Mouse (Mus musculus) liver, adult 2 months (tissue): ENCODE data around the gene Rasgrp1. TPM values are rescaled to one million over a fixed set of nuclear protein-coding genes. Genes with fewer than 3 reads are reported as not detected.

Experiments
- DNase-seq: peaks from one replicate; pipeline ENCODE4 v3.0.0-alpha.2; 2011; ENCODE audit warnings: low read depth, low spot score; ENCODE audit errors: extremely low read depth
- H3K27ac ChIP-seq: fragments of 200-500 bp; replicated peaks from 2 replicates; pipeline ENCODE4 v1.5.1; 2012; ENCODE audit warnings: low read depth, mild to moderate bottlenecking, control low read depth, inconsistent platforms, low read length; ENCODE audit not compliant: insufficient read depth
- H3K27me3 ChIP-seq: fragments of 200-500 bp; 2 replicates; pipeline ENCODE4 v1.6.1; 2012; ENCODE audit warnings: mild to moderate bottlenecking, moderate library complexity, low read length, inconsistent platforms; ENCODE audit not compliant: control insufficient read depth, insufficient read depth
- H3K36me3 ChIP-seq: fragments of 200-500 bp; 2 replicates; pipeline ENCODE4 v1.6.1; 2012; ENCODE audit warnings: low read length, inconsistent platforms; ENCODE audit not compliant: control insufficient read depth, insufficient read depth
- H3K4me1 ChIP-seq: fragments of 200-500 bp; 2 replicates; pipeline ENCODE4 v1.6.1; 2011; ENCODE audit warnings: low read length; ENCODE audit not compliant: control insufficient read depth, insufficient read depth
- H3K4me3 ChIP-seq: fragments of 200-500 bp; 2 replicates; pipeline ENCODE4 v1.5.1; 2011; ENCODE audit warnings: low read depth, mild to moderate bottlenecking, control low read depth, low read length, moderate library complexity; ENCODE audit not compliant: insufficient read depth
- H3K79me2 ChIP-seq: fragments of 200-500 bp; 2 replicates; pipeline ENCODE4 v1.6.1; 2012; ENCODE audit warnings: inconsistent platforms, mild to moderate bottlenecking, low read length, moderate library complexity; ENCODE audit not compliant: control insufficient read depth, insufficient read depth
- H3K9ac ChIP-seq: fragments of 200-500 bp; 2 replicates; pipeline ENCODE4 v1.6.1; 2012; ENCODE audit warnings: low read depth, mild to moderate bottlenecking, control low read depth, inconsistent platforms, low read length
- CTCF ChIP-seq: fragments of 200-500 bp; IDR thresholded peaks from 2 replicates; pipeline ENCODE4 v1.5.1; 2011; ENCODE audit warnings: low read depth, low read length, control low read depth
- POLR2A ChIP-seq: fragments of 200-500 bp; IDR thresholded peaks from 2 replicates; pipeline ENCODE4 v1.6.1; 2011; ENCODE audit warnings: low read length, control low read depth; ENCODE audit not compliant: insufficient read depth; ENCODE audit errors: extremely low read depth
- WGBS: fragments of 180-500 bp; shearing (Covaris S2); methylation state at CpG from one replicate; pipeline ENCODE4 v1.1.7; 2018; 5-methylcytosine and 5-hydroxymethylcytosine counted together
- polyA plus RNA-seq: library from polyadenylated mRNA; depleted of rRNA; stranded (reverse); fragments of >200 nt; gene quantifications from 2 replicates; pipeline ENCODE4 v1.2.3, GENCODE M21; 2012
- total RNA-seq: library from RNA; depleted of rRNA; stranded (reverse); fragments of >200 nt; gene quantifications from 2 replicates; pipeline ENCODE4 v1.2.3, GENCODE M21; 2014

The Rasgrp1 gene
- total and polyA plus RNA-seq, 2 experiments = 0.93 to 1.5 TPM

DNA sequence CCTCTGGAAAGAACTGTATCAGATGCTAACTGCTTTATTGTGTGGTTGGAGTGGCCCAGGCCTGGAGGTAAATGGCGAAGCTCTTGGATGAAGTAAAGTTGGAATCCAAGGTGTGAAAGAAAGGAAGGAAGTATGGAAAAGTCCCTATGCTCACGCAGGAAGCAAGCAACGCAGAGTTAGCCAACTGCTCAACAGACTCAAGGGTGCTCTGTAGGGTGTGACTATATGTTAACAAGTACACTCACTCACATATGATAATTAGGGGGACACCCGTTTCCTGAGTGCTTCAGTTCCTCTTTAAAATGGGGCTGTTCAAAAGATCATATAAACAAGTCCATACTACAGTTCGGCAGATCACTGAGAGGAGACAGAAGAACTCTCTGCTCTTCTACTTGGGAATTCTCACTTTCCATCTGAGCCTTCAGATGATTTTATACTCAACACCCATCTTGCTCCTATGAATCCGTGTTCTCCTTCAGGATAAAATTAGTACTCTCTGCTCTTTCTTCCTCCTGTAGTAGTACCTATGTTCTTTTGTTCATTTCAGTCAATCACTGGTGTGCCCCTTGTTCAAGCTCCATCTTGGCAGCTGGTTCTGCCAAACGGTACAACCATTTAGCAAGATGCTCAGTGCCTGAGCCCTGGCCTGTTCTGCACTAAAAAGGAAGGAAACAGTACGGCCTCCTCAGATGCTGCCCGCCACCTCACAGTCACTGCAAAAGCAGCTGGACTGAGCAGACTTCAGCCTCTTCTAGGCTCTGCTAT, 14.1 kb downstream of the Rasgrp1 start:
- WGBS = 83% methylated on average over 9 of the region's 9 CpGs
- DNase-seq = no peak
- TF ChIP-seq CTCF (no peak), POLR2A (no peak)
- Histone ChIP-seq H3K27me3 (no peaks in the 10 kb centered on the region), H3K36me3 (no peaks in the 10 kb centered on the region), H3K4me1 (no peaks in the 10 kb centered on the region), H3K79me2 (no peaks in the 10 kb centered on the region), H3K4me3 (no peak overlapping the region), H3K9ac (no peak overlapping the region), H3K27ac (no peak overlapping the region)

DNA sequence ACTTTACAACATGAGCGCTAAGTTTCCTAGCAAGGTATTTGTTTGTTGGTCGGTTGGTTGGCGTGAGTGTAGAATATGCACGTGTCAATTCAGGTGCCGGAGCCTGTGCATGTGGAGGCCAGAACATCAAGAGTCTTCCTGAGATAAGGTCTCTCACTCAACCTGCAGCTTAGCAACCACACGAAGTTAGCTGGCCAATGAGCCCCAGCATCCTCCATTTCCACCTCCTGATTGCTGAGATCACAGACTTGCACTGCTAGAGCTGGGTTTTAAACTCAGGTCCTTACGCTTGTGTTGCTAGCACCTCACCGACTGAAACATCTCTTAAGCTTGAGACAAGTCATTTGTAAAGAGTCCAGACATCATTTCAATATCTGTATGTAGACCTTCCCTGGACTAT, 20.4 kb downstream of the Rasgrp1 start:
- 53% methylated on average over 8 of the region's 8 CpGs for WGBS
- TF ChIP-seq POLR2A (no peak), CTCF (no peak)
- H3K27ac ChIP-seq = no peak overlapping the region
- no peak overlapping the region for H3K4me3 ChIP-seq
- H3K27me3 ChIP-seq = no peaks in the 10 kb centered on the region
- no peaks in the 10 kb centered on the region for H3K36me3 ChIP-seq
- 0 out of 2 replicates have a peak, but pooled peaks cover 2% of the 10 kb centered on the region for H3K4me1 ChIP-seq
- no peaks in the 10 kb centered on the region for H3K79me2 ChIP-seq
- DNase-seq = peak; percentile 74
- H3K9ac ChIP-seq = no peak overlapping the region

DNA sequence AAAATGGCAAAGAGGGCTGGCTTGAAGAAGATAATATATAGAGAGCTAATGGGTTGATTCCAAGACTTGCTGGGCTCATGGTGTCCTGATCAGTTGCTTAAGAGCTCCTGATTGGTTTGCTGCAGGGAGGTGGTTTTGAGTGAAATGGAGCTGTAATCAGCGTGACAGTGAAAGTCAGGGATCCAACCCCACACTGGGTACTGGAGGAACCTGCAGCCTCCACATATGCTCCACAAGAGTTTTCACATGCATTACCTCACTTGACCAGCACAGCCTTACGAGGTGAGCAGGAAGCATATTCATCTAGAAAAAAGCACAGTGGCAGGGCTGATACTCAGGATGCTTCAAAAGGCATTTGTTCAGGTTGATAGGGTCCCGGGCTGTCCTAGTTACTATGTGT, 21.6 kb downstream of the Rasgrp1 start:
- TF ChIP-seq POLR2A (no peak), CTCF (no peak)
- H3K4me3 ChIP-seq = no peak overlapping the region
- DNase-seq = no peak
- H3K4me1 ChIP-seq = 0 out of 2 replicates have a peak, but pooled peaks cover 2% of the 10 kb centered on the region
- 87% methylated on average over 3 of the region's 3 CpGs for WGBS
- no peak overlapping the region for H3K27ac ChIP-seq
- no peaks in the 10 kb centered on the region for H3K79me2 ChIP-seq
- no peaks in the 10 kb centered on the region for H3K36me3 ChIP-seq
- no peaks in the 10 kb centered on the region for H3K27me3 ChIP-seq
- no peak overlapping the region for H3K9ac ChIP-seq

DNA sequence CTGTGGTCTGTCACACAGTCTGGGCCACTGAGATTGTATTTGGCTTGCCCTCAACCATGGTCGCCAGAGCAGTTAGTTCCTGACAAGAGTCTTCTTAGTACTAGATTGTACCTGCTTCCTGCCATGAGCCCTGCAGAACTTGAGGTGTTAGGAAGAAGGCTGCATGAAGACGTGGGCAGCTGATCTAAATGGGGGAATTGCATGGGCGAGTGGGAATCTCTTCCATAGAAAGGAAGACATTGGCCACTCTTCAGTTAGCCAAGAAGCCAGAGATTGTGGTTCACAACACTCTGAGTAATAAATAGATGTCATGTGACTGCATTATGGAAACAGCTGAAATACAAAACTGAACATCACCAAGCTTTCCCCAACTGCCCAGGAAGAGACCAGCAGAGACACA, 23.8 kb downstream of the Rasgrp1 start:
- Histone ChIP-seq H3K79me2 (no peaks in the 10 kb centered on the region), H3K36me3 (no peaks in the 10 kb centered on the region), H3K27ac (no peak overlapping the region), H3K9ac (no peak overlapping the region), H3K4me1 (0 out of 2 replicates have a peak, but pooled peaks cover 2% of the 10 kb centered on the region), H3K4me3 (no peak overlapping the region), H3K27me3 (no peaks in the 10 kb centered on the region)
- no peak for DNase-seq
- no peak for TF ChIP-seq CTCF
- TF ChIP-seq POLR2A = no peak
- 84% methylated on average over 3 of the region's 3 CpGs for WGBS

DNA sequence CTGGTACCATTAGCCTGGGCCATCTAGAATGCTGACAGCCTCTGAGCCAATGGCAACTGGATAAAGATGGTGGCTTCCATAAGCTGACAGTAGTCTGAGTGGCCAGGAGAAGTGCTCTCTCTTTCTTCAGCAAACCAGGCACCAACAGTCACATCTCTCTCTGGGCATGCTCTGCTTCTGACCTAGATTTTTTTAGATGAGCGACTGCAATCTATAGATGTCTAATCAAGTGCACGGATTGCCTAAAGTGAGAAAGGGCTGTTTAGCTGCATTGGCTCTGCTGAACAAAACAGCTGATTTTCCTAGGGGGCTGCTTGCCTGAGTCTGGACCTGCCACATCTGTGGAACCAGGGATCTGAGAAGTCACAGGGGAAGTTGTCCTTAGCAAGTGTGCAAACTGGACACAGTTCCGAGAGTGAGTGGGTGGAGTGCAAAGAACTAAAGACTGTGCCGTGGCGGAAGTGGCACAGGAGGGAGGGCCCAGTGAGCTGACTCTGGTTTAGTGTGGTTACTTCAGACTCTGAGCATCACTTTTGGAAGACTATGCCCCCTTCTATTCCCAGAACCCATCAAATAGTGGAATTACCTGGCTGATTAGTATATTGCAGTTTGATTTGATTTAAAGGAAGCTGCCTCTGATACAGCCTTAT, 29.1 kb downstream of the Rasgrp1 start:
- H3K27me3 ChIP-seq = no peaks in the 10 kb centered on the region
- DNase-seq = no peak
- H3K4me1 ChIP-seq = no peaks in the 10 kb centered on the region
- no peak overlapping the region for H3K27ac ChIP-seq
- 84% methylated on average over 5 of the region's 5 CpGs for WGBS
- no peak overlapping the region for H3K4me3 ChIP-seq
- TF ChIP-seq CTCF (no peak), POLR2A (no peak)
- H3K9ac ChIP-seq = no peak overlapping the region
- H3K36me3 ChIP-seq = no peaks in the 10 kb centered on the region
- H3K79me2 ChIP-seq = no peaks in the 10 kb centered on the region

DNA sequence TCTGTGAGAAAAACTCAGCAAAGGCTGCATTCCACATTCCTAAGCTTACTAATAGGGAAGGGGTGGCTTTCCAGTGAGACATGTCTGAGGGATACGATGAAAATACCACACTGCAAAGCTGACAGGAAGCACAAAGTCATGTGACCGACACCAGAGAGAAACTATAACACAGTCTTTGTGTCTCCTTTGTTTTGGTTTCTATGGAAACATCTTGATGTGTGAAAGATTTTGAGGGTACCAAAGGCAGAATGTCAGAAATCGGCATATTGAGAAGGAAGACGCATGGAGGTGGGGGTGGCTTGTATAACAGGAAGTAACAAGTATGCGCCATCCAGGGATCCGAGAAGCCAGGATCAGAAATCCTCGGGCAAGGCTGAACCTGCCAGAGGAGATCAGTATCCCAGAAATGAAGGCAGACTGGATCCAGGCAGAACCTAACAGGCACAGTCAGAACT, 30.3 kb downstream of the Rasgrp1 start:
- Histone ChIP-seq H3K27ac (no peak overlapping the region), H3K4me3 (no peak overlapping the region)
- WGBS = 80% methylated on average over 7 of the region's 7 CpGs

More for the DNA sequence above, 30.3 kb downstream of the Rasgrp1 start:
- Histone ChIP-seq H3K27me3 (no peaks in the 10 kb centered on the region), H3K4me1 (no peaks in the 10 kb centered on the region), H3K79me2 (no peaks in the 10 kb centered on the region), H3K9ac (no peak overlapping the region), H3K36me3 (no peaks in the 10 kb centered on the region)
- TF ChIP-seq CTCF (no peak), POLR2A (no peak)
- no peak for DNase-seq
